Mouse (Mus musculus): ENCODE results near the gene Fam163a.
"Not testable (repeated sequence)": the region's sequence is repeated elsewhere in the genome, so short reads cannot be mapped to it uniquely, and the experiment has no call there.

The Fam163a gene

DNA sequence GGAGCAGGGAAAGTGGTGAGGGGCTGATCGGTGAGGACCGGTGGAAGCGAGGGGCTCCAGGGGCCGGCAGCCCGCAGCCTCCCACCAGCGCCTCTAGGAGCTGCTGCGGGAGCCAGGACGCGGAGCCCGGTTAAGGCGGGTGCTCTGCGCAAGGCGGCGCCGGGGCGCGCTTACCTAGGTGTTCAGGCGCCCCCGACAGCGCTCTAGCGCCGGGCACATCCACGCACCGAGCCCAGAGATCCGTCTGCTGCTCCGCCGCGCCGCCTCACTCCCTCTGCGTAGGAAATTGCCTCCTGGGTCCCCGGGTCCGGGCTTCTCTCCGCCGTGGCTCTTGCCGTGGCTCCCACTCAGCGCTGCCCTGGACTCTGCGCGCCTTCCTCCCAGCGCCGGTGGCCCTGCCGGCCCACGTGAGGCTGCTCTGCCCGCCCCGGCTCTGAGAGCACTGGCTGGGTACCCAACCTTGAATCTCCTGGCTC lies at the start of gene Fam163a:
Gene Fam163a (minus strand): TSS at position 371 of the 476 bp plus-strand sequence.
- DNase-seq (ENCODE audit: low spot score in 2 of 2): peak; percentile 40 to 60

DNA sequence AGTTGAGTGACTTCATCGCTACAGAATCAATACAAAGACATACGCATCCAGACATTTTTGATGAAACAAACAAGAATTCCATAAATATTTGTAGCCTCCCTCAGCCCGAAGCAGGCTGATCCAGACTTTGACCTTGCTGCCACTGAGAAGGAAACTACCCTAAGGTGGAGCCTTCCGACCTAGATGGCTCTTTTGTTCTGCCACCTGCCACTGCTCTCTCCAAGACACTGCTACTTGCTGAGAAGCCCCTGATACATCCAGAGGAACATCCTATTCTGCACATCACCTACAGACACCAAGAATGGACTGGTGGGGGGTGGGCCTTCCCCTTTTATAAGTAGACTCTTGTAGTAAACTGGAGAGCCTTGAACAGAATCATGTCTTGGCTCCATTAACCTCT lies 46.3 kb upstream of the Fam163a start:
- not testable (repeated sequence) for DNase-seq (ENCODE audit: low spot score in 2 of 2)

DNA sequence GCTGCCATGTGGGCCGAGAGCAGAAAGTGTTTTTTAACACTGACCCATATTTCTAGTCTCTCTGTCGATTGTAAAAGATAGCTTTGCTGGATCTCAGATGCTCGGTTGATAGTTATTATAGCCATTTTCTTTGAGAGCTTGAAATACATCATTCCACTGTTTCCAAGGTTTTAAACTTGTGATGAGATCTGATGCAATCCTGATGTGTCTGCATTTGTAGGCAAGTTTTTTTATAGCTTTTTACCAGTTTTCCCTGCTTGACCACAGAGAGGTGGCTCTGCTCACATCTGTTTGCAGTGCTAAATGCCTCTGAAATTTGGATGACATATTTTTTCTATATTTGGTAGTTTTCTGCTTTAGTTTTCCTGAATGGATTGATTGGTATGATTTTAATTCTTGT lies 43.1 kb upstream of the Fam163a start:
- DNase-seq (ENCODE audit: low spot score in 2 of 2): no peak

DNA sequence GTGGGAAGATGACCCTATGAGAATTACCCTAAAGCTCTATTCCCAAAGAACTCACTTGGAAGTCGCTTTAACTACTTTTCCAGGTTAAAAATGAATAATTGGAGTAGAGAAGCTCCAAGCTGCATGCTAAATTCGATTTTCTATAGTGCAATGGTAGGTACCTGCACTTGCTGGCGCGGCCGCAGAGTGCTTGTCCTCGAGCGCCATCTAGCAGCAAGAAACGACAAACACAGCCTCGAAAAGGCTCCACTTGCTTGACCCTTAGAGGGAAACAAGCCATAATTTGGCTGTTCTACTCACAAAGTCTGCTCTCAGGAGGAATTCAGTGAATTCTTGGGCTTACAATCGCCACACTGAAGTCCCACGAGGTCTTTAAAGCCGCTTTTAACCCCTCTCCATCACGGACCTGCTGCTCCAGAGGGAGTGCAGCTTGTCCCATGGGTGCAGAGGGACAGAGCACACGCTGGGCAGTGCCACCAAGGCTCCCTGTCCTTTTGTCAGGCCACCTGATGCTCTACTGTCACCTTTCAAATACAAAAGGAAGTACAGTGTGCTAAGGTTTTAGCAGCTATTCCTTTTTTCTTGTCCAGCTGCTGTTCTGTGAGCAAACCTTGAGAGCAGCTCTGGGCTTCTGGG lies 37.0 kb upstream of the Fam163a start:
- DNase-seq (ENCODE audit: low spot score in 2 of 2): peak; percentile 67 to 78

DNA sequence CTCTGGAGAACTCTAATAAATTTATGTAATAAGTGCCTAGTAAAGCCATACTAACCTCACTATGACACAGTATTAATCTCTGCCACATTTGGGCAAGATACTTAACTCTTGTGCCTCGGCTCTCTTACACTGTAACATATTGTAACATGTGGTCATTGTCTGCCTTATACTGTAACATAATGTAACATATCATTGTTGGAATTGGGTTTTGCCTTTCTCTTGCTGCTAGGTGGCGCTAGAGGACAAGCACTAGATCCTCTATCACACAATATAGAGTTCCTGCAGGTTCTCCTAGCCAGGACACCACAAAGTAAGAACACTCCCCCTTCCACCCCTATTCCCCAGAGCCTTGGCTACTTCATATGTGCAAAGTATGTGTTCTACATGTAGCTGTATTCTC lies 36.2 kb upstream of the Fam163a start:
- DNase-seq (ENCODE audit: low spot score in 2 of 2): peak; percentile 48 to 63

DNA sequence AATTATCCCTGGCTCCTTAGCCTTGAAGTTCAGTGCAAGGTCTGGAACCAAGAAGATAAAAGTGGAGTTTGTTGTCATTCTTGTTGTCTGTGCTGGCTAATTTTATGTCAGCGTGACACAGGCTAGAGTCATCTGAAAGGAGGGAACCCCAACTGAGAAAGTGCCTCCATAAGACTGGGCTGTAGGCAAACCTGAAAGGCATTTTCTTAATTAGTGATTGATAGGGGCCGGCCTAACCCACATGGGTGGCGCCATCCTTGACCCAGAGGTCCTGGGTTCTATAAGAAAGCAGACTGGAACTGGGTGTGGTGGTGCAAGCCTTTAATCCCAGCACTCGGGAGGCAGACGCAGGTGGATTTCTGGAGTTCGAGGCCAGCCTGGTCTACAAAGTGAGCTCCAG lies 26.3 kb upstream of the Fam163a start:
- no peak for DNase-seq (ENCODE audit: low spot score in 2 of 2)

DNA sequence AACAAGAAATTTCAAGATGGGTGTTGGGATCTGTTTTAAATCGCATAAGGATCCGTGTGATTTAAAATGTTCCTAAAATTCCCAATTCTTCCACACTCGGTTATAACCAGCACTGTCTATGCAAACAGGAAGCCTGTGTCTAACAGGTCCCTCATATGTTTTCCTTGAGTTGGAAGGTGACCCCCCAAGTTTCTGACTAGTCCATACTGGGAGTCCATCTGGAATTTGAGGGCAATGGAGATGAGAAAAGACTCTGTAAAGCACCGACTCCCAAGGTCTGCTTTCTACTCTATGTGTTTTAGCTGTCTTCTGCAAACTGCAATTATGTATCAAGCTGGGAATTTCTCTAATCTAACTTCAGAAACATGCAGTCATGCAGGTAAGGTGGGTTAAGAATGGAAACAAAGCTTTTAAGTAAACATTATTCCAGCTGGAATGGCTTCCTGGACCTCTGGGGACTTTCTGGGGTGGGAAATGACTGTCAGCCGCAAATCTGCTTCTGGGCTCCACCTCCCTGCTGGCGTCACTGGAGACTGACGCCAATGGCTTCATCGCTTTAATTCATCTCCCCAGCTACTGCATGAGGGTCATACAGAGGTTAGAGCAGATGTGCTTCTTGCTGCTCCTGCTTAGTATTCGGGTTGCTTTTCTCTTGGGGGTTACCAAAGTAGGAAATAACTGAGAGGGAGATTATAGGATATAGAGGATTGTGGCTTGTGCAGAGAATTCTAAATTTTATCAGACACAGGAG lies 25.7 kb upstream of the Fam163a start:
- peak in 1 of 2 experiments; percentile 44 for DNase-seq (ENCODE audit: low spot score in 2 of 2)

DNA sequence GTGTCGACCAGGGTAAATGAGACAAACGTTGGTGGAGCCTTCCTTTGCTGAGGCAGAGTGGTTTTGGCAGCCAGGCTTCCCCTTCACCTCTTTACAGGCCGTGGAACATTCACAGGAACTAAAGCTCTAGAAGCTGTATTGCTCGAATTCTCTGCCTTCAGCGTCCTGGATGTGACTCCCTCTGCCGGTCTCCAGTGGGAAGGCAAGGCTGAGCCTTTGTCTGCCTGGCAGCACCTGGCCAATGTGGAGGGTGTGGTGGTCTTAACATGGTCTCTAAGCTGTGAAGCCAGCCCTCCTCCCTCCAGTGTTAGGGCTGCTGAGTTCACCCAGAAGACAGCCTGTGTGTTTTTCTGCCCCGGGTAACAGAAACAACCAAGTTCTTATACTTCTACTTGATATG lies 24.6 kb upstream of the Fam163a start:
- DNase-seq (ENCODE audit: low spot score in 2 of 2): peak; percentile 48 to 67

DNA sequence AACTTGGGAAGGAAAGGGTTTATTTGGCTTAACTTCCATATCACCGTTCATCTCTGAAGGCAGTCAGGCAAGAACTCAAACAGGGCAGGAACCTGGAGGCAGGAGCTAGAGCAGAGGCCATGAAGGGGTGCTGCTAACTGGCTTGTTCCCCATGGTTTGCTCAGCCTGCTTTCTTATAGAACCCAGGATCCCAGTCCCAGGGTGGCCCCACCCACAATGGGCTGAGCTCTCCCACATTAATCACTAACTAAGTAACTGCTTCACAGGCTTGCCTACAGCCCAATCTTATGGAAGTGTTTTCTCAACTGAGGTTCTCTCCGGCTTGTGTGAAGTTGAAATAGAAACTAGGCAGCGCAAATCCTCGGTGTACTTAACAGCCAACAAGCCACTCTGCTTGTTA lies 23.9 kb upstream of the Fam163a start:
- DNase-seq (ENCODE audit: low spot score in 2 of 2): no peak

DNA sequence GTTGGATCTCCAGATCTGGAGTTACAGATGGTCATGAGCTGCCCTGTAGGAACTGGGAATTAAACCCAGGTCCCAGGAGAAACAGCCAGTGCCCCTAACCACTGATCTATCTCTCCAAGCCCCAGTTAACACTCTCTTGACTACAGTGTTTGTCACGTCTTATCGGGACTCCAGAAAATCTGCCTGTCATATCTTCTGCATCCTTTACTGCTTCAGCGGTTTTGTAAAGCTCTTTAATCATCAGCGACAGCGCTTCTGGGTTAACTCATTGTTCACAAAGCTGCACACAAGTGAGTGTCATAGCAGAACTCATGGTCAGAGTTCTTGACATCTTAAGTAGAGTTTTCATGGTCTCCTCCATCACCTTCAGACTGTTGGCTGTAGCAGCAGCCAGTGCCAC lies 22.1 kb upstream of the Fam163a start:
- DNase-seq (ENCODE audit: low spot score in 2 of 2): no peak

DNA sequence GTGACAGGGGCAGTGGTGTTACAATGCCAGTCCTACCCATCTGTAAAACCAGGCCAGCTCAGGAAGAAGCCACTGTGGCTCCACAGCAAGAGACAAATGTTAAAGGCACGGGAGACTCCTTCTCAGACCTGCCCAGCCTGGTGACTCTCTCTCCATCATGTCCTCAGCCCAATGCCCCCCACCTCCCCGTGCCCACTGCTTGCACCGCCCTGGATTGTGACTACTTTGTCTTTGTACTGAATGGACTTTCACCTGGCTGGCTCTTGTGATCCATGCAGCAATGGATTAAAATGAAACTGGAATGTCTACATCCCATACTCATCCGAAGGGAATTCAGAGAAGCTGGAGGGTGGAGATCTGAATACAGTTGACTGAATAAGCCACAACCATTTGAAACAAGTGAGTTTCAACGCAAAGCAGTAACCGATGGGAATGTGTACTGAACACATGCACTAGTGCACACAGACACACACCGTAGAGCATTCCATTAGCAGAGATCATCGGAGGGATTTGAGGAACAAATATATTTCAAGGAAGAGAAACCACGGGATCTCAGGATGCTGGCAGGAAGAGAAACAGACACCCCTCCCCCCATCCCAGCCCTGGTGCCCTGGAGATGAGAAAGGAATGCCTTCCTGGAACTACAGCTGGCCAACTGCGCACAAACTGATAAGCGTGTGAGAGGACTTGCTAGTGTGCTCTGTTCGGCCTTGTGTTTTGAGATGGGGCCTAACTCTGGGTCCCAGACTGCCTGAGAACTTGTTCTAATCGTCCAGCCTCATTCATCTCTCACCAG lies 17.6 kb upstream of the Fam163a start:
- no peak for DNase-seq (ENCODE audit: low spot score in 2 of 2)

DNA sequence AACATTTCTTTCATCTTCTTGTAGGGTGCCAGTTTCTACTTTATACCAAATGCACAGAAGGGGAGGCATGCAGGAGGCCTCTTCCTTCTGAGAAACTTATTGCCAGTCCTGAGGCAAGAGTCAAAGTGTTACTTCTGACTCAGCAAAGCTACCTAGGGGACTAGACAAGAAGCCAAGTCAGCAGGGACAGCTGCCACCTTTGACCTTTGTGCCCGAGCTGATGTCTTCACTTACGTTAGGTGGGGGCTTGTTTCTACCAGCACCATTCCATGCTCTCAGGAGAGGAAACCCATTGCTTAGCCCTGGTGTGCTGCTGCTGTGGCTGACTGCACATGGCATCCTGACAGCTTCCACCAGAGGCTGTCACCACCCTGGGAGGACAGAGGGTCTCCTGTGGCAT lies 16.5 kb upstream of the Fam163a start:
- no peak for DNase-seq (ENCODE audit: low spot score in 2 of 2)

DNA sequence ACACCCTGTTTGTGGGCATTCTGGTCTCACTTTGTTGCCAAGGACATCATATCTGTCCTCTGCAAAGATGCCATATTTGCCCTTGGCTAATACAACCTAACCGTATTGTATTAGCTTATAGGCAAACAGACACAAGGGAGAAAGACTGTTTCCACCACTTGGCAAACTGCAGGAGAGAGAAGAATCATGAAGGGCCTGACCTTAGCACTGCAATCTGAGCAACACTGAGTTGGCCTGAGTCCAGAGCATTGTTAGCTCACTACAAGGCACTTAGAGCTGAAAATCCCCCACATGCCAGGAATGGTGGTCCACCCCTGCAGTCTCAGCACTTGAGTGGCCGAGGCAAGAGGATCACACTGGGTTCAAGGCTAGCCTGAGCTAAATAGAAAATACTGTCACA lies 13.7 kb upstream of the Fam163a start:
- DNase-seq (ENCODE audit: low spot score in 2 of 2): no peak

DNA sequence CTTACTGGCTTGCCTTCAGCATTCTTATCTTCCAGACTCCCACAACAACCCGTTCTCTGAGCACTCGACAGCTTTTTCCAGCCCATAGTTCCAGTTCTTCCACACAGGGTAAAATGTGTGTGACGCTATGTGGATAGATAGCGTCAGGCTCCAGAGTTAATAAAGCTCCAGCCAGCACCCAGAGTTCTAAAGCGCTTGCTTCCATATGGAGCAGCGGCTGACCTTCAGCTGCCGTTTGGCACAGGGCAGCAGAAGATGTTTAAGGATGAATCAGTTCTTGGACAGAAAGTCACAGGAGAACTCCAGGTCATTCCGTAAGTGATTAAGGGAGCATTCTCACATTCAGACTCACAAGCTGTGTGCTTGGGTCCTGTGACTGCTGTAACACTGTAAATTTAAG lies 13.1 kb upstream of the Fam163a start:
- no peak for DNase-seq (ENCODE audit: low spot score in 2 of 2)

DNA sequence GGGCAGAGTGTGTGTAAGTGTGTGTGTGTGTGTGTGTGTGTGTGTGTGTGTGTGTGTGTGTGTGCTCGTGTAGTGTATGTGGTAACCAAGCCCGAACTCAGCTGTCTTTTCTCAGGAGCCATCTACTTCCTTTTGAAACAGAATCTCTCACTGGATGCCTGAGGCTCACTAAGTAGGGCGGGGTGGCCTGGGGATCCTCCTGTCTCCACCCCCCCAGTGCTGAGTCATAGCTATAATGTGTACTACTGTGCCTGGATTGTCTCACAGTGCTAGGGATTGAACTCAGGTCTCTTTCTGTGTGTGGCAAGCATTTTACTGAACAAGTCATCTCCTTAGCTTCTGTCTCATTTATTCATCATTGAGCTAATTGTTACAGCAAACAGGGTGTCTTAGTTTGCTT lies 12.6 kb upstream of the Fam163a start:
- DNase-seq (ENCODE audit: low spot score in 2 of 2): no peak

DNA sequence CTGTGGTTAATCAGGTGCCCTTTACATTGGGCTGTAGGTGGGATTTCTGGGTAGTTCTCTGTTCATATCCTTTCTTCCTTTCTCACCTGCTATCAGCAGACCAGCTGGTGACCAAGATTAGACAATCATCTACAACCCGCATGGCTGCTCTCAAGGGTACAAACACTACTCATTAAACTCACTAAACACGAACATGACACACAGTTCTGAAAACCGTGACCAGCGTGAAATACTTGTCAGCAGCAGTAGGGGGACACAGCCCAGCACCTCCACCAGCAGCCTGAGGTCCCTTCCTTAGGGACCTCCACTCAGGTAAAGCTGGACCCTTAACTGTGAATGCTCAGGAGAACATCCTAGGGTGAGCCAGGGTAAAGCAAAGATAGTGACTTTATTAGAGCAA lies 11.4 kb upstream of the Fam163a start:
- no peak for DNase-seq (ENCODE audit: low spot score in 2 of 2)

DNA sequence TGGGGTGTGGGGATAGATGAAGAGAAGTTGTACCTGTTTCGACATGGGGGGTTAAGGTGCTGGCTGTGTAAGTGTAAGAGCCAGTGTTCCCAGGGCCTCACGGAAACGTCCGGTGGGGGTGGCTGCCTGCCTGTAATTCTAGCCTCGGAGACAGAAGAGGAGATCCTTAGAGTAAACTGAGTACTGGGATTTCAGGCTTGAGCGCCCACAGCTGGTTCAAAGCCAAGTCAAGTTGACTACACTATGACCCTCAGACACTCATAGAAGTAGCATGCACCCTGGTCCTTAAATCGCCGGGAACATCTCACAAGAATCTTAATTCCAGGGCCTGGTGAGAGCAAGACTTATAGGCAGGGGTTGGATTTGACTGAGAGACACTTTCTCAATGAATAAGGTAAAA lies 9.8 kb upstream of the Fam163a start:
- no peak for DNase-seq (ENCODE audit: low spot score in 2 of 2)

DNA sequence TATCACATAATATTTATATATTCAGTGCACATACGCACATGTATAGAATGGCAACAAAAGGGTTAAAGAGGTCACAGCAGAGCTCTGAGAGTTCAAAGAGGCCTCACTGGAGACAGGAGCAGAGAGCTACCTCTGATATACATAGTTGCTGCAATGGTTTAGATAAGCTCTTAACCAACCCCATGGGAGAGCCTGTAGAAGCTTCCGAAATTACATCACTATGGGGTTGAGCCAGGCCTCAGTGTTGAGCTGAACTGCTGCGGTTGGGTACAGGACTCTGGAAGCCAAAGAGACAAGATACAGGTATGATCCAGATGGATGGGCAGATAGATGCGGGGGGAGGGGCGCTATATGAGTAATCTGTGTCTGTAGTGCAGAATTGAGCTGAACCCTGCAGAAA lies 8.1 kb upstream of the Fam163a start:
- no peak for DNase-seq (ENCODE audit: low spot score in 2 of 2)

DNA sequence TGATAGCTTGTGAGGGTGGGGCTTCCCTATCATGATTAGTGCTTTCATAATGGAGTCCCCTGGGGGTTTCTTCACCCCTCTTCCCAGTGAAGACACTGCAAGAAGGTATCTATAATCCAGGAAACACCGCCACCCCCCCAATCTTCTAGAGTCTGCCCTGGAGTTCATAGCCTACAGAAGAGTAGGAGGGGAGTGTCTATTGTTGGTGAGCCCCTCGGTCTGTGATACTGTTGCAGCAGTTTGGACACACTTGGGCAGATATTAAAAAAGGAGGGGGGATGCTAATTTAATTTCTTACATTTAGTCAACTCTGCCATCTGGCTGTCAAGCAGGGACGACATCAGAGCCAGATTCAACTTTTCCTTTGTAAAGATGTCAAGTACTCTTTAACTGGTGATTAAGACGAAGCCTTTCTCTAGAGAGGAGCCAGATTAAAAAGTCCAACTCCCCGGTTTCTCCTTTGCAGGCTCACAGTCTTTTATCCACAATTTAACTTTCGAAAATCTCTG lies 7.0 kb upstream of the Fam163a start:
- no peak for DNase-seq (ENCODE audit: low spot score in 2 of 2)

DNA sequence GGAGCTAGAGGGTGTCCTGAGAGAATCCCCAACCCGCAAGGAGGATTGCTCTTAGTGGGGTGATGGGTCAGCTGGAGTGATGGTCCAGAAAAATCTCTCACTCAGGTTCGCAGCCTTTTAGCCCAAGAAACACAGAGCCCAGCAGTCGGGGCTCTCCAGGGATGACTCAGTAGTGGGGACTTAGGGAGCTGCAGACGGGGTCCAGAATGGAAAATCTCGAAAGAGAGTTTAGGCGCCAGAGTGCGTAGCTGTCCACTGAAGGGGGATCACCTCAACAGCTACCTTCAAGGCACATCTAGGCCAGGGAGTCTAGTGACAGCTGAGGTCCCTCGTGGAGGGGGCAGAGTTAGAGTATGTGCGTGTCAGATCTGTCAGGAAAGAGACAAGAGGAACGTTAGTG lies 338 bp upstream of the Fam163a start:
- no peak for DNase-seq (ENCODE audit: low spot score in 2 of 2)

DNA sequence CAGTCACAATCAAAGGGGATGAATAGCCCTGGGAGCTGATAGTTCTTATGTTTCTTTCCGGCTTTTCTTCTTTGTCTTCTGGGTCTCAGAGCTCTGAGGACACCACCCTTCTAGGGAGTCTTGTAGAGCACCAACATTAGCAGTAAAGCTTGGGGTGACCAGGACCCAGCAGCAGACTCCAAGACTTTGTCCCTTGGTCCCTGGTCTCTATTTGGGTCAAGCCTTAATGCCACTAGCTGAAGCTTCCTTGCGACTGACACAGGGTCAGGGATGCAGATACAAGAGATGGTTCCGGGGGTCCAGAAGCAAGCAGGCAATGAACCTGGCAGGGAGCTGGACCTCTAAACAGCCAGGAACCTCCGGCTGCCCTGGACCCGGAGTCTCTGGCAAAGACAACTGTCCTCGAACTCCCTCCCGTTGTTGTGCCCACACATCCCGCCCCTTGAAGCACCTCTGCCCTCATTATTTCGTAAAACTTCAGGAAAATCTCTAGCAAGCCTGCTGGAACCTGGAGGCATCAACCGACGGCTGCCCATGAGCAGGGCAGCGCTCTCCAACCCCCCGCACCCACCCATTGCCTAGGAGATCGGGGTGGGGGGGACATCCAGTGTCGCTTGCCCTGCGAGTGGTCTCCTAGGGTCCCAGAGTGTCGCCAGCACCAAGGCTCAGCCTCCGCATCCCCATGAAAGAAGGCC lies 718 bp downstream of the Fam163a start:
- DNase-seq (ENCODE audit: low spot score in 2 of 2): no peak

DNA sequence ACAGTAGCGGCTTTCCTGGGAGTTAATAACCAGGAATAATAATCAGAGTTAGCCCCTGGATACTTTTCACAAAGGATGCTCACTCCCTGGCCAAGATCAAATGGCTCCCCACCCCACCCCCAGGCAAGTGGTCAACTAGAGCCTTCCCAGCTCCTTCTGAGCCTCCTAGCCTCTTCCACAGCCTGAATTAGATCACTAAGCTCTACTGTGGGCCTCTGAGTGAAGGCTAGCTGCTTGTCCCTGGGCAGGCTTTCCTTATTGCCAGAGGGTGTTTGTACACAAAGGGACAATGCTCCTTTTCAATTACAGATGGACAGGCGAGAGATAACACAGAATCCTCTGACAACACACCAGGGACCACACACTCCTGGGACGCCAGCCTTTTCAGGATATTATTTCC lies 2.2 kb downstream of the Fam163a start:
- DNase-seq (ENCODE audit: low spot score in 2 of 2): no peak

Measured in right cerebral cortex, postnatal 10 days (tissue).